Mouse (Mus musculus) heart, adult 2 months (tissue): ENCODE data around the gene Odf3b.

Experiments used
- CTCF ChIP-seq: fragments of 200-600 bp; IDR thresholded peaks from 2 replicates; pipeline ENCODE4 v1.8.1; 2022; ENCODE audit warnings: antibody characterized with exemption, mild to moderate bottlenecking, moderate library complexity
- EP300 ChIP-seq: fragments of 200-500 bp; IDR thresholded peaks from 2 replicates; pipeline ENCODE4 v1.6.1; 2011; ENCODE audit warnings: low read depth, low read length, control low read depth; ENCODE audit not compliant: insufficient read depth

GRCm38 (mm10) chr15:89343325-89343724 lies 35.8 kb downstream of the Odf3b start:
- TF ChIP-seq CTCF (peak; percentile 75), EP300 (no peak)
